Mouse (Mus musculus) left cerebral cortex, adult 8-10 months (tissue): ENCODE results near the gene Wnt8b. TPM values are rescaled to one million over a fixed set of nuclear protein-coding genes. Genes with fewer than 3 reads are reported as not detected.

Experiments
- DNase-seq, 2 experiments: peaks; one replicate each; pipeline ENCODE4 v3.0.0; 2022; ENCODE audit warnings: low spot score in 2 of 2
- total RNA-seq, 4 experiments: library from RNA; stranded (reverse); gene quantifications; 2 replicates each; pipeline ENCODE4 v1.2.4; 2022

Gene Wnt8b
- total RNA-seq, 4 experiments from 2014 or later, result 0.30 to 0.78 (median 0.58) TPM

- peak; percentile 87 to 97 for DNase-seq
Observed at GRCm38 (mm10) chr19:44554861-44555590, 61.8 kb downstream of the Wnt8b start, which contains the start of gene Ndufb8. Gene Ndufb8 (minus strand): TSS chr19:44555440.

DNA sequence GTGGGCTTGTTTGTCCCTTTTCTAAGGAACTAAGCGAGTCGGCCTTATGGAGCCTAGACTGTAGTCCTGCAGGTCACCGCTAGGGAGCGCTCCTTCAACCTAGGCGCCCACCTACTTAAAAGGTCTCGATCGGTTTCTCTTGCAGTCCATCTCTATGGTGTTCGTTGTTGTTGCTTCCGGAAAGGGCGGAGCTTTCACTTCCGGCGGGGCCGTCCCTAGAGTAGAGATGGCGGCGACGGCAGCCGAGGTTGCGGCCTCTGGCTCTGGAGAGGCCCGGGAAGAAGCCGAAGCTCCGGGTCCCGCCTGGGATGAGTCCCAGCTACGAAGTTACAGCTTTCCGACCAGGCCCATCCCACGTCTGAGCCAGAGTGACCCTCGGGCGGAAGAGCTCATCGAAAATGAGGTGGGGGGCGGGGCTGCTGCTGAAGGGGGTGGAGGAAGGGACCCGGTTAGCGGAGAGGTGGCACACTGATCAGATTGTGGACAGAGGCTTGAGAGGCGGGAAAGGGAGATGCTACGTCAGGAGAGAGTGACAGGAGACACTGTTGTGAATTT is 69.5 kb downstream of the Wnt8b start, which contains the start of gene Hif1an:
TSS of gene Hif1an (plus strand) at position 199 of the 555 bp plus-strand sequence.
- DNase-seq, result peak; percentile 92 to 93

Other genes with a start within 250 kb of the Wnt8b start
- gene Scd2, start 199.8 kb upstream of the Wnt8b start, total RNA-seq, result 100 to 1,000 TPM; 702 to 768 (median 723) TPM
- gene Scd4, start 160.4 kb upstream of the Wnt8b start, total RNA-seq, result 1 to 10 TPM; 2.3 to 3.4 (median 2.8) TPM
- 100 to 1,000 TPM; 171 to 176 (median 174) TPM for gene Scd1, start 85.6 kb upstream of the Wnt8b start, total RNA-seq
- 1 to 10 TPM in 1 of 4 experiments, under 1 TPM in 3; 0.25 to 1.4 (median 0.51) TPM for gene Sec31b, start 52.4 kb downstream of the Wnt8b start, total RNA-seq
- not detected for gene Gm20538, start 59.4 kb downstream of the Wnt8b start, total RNA-seq
- gene Ndufb8, start 62.0 kb downstream of the Wnt8b start, total RNA-seq, result 100 to 1,000 TPM; 359 to 428 (median 393) TPM
- gene Hif1an, start 69.4 kb downstream of the Wnt8b start, total RNA-seq, result 10 to 100 TPM; 25.7 to 30.6 (median 28.8) TPM